Mouse (Mus musculus) midbrain, embryonic 14.5 days (tissue): ENCODE measurements around the gene Mrpl45. TPM values are rescaled to one million over a fixed set of nuclear protein-coding genes. Genes with fewer than 3 reads are reported as not detected.

ENCODE experiments used
- ATAC-seq: fragments of 200-750 bp; cut with Nextera tagmentation; 2 replicates; pipeline ENCODE4 v1.8.0; 2017; ENCODE audit warnings: moderate number of reproducible peaks, moderate library complexity; ENCODE audit not compliant: low FRiP score, low TSS enrichment
- DNase-seq: peaks from one replicate; pipeline ENCODE4 v3.0.0-alpha.2; 2015
- H3K27ac ChIP-seq: fragments of 300-500 bp; sonication (generic); replicated peaks from 2 replicates; pipeline ENCODE4 v1.5.1; 2014; ENCODE audit warnings: mild to moderate bottlenecking, low read depth, low read length, moderate library complexity
- H3K27me3 ChIP-seq: fragments of 300-500 bp; sonication (generic); 2 replicates; pipeline ENCODE4 v1.6.1; 2014; ENCODE audit warnings: low read length, control low read depth, mixed read lengths; ENCODE audit not compliant: control insufficient read depth, insufficient read depth
- H3K36me3 ChIP-seq: fragments of 300-500 bp; sonication (generic); 2 replicates; pipeline ENCODE4 v1.6.1; 2014; ENCODE audit warnings: low read length, control low read depth; ENCODE audit not compliant: control insufficient read depth, insufficient read depth
- H3K4me1 ChIP-seq: fragments of 300-500 bp; sonication (generic); 2 replicates; pipeline ENCODE4 v1.6.1; 2014; ENCODE audit warnings: mild to moderate bottlenecking, antibody characterized with exemption, low read length, control low read depth; ENCODE audit not compliant: control insufficient read depth, insufficient read depth
- H3K4me2 ChIP-seq: fragments of 300-500 bp; sonication (generic); 2 replicates; pipeline ENCODE4 v1.6.1; 2014; ENCODE audit warnings: mild to moderate bottlenecking, low read length, moderate library complexity
- H3K4me3 ChIP-seq: fragments of 300-500 bp; sonication (generic); replicated peaks from 2 replicates; pipeline ENCODE4 v1.5.1; 2014; ENCODE audit warnings: low read depth, low read length
- H3K9ac ChIP-seq: fragments of 300-500 bp; sonication (generic); replicated peaks from 2 replicates; pipeline ENCODE4 v1.6.1; 2014; ENCODE audit warnings: mild to moderate bottlenecking, low read length, moderate library complexity
- H3K9me3 ChIP-seq: fragments of 300-500 bp; sonication (generic); 2 replicates; pipeline ENCODE4 v1.6.1; 2016; ENCODE audit warnings: low read length, control low read depth, mixed read lengths; ENCODE audit not compliant: control insufficient read depth
- WGBS: fragments of 180-500 bp; shearing (Covaris S2); extraction: QIAGEN DNeasy Blood & Tissue Kit; methylation state at CpG from one replicate; pipeline ENCODE4 v1.1.7; 2014; 5-methylcytosine and 5-hydroxymethylcytosine counted together
- polyA plus RNA-seq: library from polyadenylated mRNA; unstranded; fragments of >200 nt; fragmentation: Nextera tagmentation; extraction: Ambion mirVana; gene quantifications from 2 replicates; pipeline ENCODE4 v1.2.1, GENCODE M21; 2014

The Mrpl45 gene
- polyA plus RNA-seq, 1 experiment from 2014 or later = 39.4 TPM

- DNase-seq (no peak), ATAC-seq (no peak)
- no peaks in the 10 kb centered on the region for H3K36me3 ChIP-seq
- peak overlapping the region; percentile 99; the same call in 1 of the 2 replicates for H3K27ac ChIP-seq
- WGBS = 77% methylated on average over 6 of the region's 6 CpGs
- H3K27me3 ChIP-seq = no peaks in the 10 kb centered on the region
- H3K9ac ChIP-seq = peak overlapping the region; percentile 99
- H3K4me2 ChIP-seq = peak overlapping the region; percentile 85
- no peaks in the 10 kb centered on the region for H3K9me3 ChIP-seq
- peak overlapping the region; percentile 99 for H3K4me3 ChIP-seq
- H3K4me1 ChIP-seq = peaks cover 17% of the 10 kb centered on the region
Observed at GRCm38 (mm10) chr11:97278456-97278855, 37.1 kb upstream of the Mrpl45 start.

DNA sequence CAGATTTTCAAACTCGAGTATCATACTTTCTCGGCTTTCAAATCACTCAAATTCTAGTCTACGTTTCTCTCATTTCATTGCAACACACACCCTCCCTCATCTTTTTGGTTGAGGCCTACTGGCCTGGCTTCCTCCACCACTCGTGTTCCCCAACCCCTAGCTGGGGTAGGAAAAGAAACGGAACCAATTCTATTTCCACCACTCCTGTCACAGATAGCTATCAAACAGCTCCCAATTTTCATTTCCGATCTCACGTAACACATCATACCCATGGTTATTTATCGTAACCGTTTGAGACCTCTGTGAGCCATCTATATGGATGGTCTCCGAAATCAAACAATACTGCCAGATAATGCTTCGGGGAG, 36.5 kb upstream of the Mrpl45 start:
- Histone ChIP-seq H3K9ac (peak overlapping the region; percentile 99), H3K27me3 (no peaks in the 10 kb centered on the region), H3K4me1 (peaks cover 17% of the 10 kb centered on the region), H3K4me3 (peak overlapping the region; percentile 99), H3K9me3 (no peaks in the 10 kb centered on the region), H3K4me2 (peak overlapping the region; percentile 85), H3K36me3 (no peaks in the 10 kb centered on the region), H3K27ac (peak overlapping the region; percentile 99)
- DNase-seq (no peak), ATAC-seq (no peak)
- 14% methylated on average over 11 of the region's 11 CpGs for WGBS

DNA sequence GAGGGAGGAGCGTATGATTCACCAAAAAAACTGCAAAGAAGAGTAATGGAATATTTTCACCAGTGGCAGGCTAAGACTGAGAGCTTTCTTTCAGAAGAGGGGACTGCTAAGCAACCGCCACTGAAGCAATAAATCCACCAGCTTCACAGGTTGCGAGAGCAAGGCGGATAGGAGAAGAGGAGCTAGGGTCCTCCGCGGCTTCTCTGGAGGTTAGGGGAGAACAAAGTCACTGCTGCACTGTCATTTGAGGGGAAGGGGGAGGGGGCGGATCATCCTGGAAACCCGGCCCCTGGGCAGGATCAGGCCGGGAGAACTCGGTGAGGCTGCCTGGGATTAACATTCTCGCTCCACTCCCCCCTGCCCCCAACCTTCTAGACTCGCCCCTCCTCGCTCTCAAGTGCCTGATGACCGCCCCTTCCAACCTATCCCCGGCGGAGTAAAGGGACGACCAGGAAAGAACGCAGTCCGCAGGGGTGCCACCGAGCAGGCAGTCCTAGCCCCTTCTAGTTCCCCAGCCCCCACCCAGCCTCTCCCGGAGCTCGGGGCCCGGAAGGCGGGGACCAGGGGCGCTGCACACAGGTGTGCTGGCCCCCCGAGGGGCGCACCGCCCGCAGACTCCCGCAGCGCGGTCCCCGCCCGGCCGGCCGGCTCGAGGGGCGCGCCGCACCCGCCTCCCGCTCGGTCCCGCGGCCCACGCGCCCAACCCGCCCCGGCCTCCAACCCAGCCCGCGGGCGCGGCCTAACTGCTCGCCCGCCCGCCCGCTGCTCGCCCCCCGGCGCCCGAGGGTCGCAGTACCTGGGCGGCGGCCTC, 35.9 kb upstream of the Mrpl45 start:
- ATAC-seq (peak; percentile 85), DNase-seq (peak; percentile 89)
- no peaks in the 10 kb centered on the region for H3K27me3 ChIP-seq
- H3K4me1 ChIP-seq = peaks cover 17% of the 10 kb centered on the region
- H3K9me3 ChIP-seq = no peaks in the 10 kb centered on the region
- H3K27ac ChIP-seq = peak overlapping the region; percentile 99
- H3K4me3 ChIP-seq = peak overlapping the region; percentile 99
- peak overlapping the region; percentile 99 for H3K9ac ChIP-seq
- under 1% methylated on average over 63 of the region's 64 CpGs for WGBS
- no peaks in the 10 kb centered on the region for H3K36me3 ChIP-seq
- H3K4me2 ChIP-seq = peak overlapping the region; percentile 85

GRCm38 (mm10) chr11:97280216-97280861, 35.2 kb upstream of the Mrpl45 start, which contains the start of gene Npepps:
Gene Npepps, minus strand, starts transcription at chr11:97280638.
- Histone ChIP-seq H3K27me3 (no peaks in the 10 kb centered on the region), H3K36me3 (no peaks in the 10 kb centered on the region), H3K4me3 (peak within 1 kb of the TSS; percentile 99), H3K4me1 (peaks cover 17% of the 10 kb centered on the region), H3K9me3 (no peaks in the 10 kb centered on the region), H3K9ac (peak within 1 kb of the TSS; percentile 99), H3K27ac (peak within 1 kb of the TSS; percentile 99), H3K4me2 (peak within 1 kb of the TSS; percentile 85)
- ATAC-seq (peak; percentile 82), DNase-seq (peak; percentile 89)
- WGBS = 1% methylated on average over 68 of the region's 83 CpGs

DNA sequence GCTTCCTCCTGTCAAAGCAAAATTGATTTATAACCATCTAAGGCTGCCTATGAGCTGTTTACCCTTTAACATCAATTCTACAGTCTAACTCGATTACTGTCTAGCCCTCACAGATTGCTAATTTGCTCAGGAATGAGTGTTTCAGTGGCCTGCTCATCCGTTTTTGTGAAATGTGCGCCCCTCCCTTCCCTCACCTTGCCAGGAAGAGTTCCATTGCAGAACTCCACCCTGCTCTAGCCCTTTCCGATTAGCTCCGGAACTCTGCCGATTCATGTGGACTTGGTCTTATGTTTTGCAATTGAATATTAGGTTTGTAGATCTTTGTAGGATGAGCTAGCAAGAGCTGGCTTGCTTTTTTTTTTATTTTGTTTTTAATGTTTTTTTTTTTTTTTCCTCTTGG, 33.3 kb upstream of the Mrpl45 start:
- Histone ChIP-seq H3K4me3 (no peak overlapping the region), H3K4me2 (no peak overlapping the region), H3K9ac (no peak overlapping the region), H3K4me1 (peaks cover 17% of the 10 kb centered on the region), H3K27me3 (no peaks in the 10 kb centered on the region), H3K9me3 (no peaks in the 10 kb centered on the region), H3K27ac (no peak overlapping the region), H3K36me3 (no peaks in the 10 kb centered on the region)
- ATAC-seq (no peak), DNase-seq (no peak)
- 93% methylated on average over 6 of the region's 6 CpGs for WGBS

GRCm38 (mm10) chr11:97284854-97285253, 30.7 kb upstream of the Mrpl45 start:
- Histone ChIP-seq H3K27me3 (no peaks in the 10 kb centered on the region), H3K9me3 (no peaks in the 10 kb centered on the region), H3K27ac (no peak overlapping the region), H3K4me3 (no peak overlapping the region), H3K9ac (no peak overlapping the region), H3K4me2 (no peak overlapping the region), H3K36me3 (no peaks in the 10 kb centered on the region), H3K4me1 (no peaks in the 10 kb centered on the region)
- no peak for DNase-seq
- 75% methylated on average over 4 of the region's 4 CpGs for WGBS
- ATAC-seq = no peak

GRCm38 (mm10) chr11:97285852-97286775, 29.4 kb upstream of the Mrpl45 start:
- Histone ChIP-seq H3K9me3 (no peaks in the 10 kb centered on the region), H3K27ac (no peak overlapping the region), H3K36me3 (no peaks in the 10 kb centered on the region), H3K27me3 (no peaks in the 10 kb centered on the region), H3K9ac (no peak overlapping the region), H3K4me3 (no peak overlapping the region), H3K4me1 (no peaks in the 10 kb centered on the region), H3K4me2 (no peak overlapping the region)
- 80% methylated on average over 9 of the region's 9 CpGs for WGBS
- ATAC-seq (no peak), DNase-seq (no peak)

- Histone ChIP-seq H3K4me1 (no peaks in the 10 kb centered on the region), H3K9me3 (no peaks in the 10 kb centered on the region), H3K27ac (no peak overlapping the region), H3K4me2 (no peak overlapping the region), H3K36me3 (no peaks in the 10 kb centered on the region), H3K9ac (no peak overlapping the region; the same call in 1 of the 2 replicates), H3K27me3 (no peaks in the 10 kb centered on the region), H3K4me3 (no peak overlapping the region)
- no peak for DNase-seq
- 46% methylated on average over 6 of the region's 6 CpGs for WGBS
- no peak for ATAC-seq
Observed at GRCm38 (mm10) chr11:97286973-97287372, 28.5 kb upstream of the Mrpl45 start.
